Mouse (Mus musculus): ENCODE measurements at regions not wholly inside any gene's neighbourhood (a gene's known extent, or its start where the extent isn't known, plus 50 kb on each side); places are given as distances from the start of the nearest gene placed in this dataset.

DNA sequence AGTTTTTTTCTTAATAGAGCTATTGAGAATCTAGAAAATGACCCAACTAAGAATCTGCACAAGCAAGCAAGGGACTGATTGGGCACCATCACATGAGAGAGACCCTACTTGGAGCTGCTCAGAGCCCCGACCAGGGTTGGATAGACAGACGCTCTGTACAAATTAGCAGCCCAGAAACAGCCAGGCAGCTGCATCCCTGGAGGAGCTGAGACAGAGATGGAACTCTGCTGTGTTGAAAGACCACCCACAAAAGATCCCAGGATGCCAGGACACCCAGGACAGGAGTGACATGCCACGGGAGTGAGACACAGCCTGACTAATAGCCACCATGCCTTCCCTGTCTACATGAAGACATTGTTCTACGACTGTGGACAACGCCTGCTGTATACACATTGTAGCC lies 147.9 kb downstream of the Gm826 start:
- no peak for DNase-seq

DNA sequence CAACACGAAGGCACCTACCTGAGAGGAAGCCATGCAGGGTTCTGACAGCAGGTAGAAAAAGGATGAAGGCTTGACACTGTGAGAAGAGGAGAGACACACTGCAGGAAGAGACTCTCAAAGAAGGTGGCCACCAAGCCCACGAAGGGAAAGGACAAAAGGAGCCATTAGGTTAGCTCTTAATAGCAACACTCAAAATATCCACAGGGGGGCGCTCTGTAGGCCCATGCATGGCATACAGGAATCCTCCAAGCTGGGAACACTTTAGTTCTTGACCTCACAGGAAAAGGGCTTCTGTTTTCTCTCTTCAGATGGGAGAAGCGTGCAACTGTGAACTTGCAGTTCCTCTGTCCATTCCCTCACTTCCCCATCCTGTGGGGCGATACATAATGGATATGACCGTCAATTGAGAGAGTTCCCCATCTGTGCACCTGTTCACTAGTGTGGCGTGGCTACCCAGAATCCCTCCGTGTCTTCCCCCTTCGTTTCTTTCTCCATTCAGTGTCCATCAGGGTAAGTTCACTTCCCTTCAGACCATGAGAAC lies 162.9 kb downstream of the Gm826 start:
- DNase-seq = peak; percentile 47

DNA sequence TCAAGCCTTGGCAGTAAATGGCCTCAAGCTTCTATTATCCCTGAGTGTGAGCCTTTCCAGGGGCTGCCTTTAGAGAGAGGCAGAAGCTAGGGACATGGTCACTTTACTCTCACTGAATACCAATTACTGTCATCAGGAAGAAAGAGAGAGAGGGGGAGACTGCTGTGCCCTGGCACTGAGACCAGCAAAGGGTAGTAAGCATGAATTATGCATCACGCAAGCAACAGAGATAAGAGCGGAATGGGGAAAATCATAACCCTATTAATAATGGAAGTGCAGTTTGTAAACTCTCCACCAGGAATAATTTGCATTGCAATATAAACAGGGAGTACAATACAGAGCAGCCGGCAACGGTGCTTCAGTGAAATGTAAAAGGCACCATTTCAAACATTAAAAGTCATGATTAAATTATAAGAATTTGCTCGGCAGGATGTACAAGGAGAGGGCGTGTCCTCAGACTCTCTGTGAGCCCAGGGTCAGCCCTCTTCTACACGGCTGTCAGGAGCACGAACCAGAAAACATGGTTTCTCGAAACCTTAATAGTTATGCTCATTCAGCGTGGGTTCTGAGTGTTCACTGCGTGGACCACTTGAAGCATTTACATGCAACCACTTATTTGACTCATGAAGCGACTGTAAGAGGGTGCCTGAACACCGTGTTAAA lies 175.2 kb downstream of the Gm826 start:
- DNase-seq = no peak

DNA sequence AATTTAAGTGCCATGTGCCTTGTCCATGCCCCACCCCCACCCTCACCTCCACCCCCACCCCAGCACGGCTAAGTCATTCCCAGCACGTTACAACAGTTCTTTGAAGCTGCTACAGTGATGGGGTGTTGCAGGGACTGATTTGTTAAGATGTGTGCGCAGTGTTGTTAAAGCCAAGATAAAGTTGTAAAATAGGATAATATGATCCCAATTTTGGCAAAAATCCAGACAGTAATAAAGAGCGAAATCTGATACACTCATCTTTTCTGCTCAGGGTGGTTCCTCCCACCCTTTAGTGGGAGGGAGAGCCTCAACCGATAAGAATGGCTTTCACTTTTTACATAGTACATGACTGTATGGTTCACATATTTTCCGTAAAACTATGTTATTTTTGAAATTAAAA lies 180.2 kb downstream of the Gm826 start:
- DNase-seq = no peak

DNA sequence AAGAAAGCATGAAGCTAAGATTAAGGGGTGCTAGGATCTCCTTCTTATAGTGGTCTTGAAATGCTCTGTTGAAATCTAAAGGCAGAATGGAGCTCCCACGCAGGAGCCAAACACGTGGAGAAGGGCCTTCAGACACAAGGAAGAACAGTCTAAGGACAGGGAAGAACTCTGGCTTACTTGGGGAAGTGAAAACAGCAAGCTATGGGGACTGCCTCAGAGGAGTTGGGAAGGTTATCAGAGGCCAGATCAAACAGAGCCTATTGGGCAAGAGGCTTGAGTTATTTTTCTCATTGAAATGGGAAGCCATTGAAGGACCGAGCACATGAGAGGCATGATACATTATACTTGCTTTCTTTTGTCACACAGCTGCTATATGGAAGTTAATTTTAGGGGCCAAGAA lies 181.9 kb downstream of the Gm826 start:
- DNase-seq = no peak

DNA sequence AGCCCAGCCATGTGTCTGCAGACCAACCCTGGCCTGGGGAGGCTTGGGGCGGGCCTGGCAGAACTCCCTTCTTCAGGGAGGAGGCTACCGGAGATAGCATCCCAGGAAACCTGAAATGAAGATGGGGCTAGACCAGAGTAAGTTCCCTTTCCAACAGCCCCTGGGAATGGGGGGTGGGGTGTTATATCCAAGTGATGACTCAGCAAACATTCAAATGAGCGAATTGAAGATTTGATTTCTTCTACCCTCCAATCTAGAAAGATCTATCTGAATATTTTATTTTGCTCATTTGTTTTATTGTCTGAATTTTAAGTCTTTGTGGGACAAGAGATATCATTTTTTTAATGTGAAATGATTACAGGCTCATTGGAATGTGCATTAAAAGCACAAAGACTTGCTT lies 185.0 kb downstream of the Gm826 start:
- DNase-seq = no peak

DNA sequence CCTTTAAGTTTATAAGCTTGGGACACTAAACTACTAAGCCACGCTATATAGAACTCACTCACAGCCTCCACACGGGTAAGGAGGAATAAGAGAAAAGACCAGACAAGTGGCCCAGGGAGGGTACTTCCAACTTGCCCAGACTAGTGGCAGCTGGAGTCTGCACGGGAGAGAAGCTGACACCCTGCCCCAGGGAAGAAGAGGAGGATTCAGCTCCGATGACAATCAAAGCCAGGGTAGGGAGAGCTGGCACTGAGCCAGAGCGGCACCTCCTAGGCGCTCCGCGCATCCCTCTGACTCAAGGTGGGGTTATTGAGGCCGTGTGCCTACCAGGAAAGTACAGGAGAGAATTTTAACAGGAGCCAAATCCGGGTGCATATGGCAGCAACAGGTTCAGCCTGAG lies 185.4 kb downstream of the Gm826 start:
- no peak for DNase-seq

DNA sequence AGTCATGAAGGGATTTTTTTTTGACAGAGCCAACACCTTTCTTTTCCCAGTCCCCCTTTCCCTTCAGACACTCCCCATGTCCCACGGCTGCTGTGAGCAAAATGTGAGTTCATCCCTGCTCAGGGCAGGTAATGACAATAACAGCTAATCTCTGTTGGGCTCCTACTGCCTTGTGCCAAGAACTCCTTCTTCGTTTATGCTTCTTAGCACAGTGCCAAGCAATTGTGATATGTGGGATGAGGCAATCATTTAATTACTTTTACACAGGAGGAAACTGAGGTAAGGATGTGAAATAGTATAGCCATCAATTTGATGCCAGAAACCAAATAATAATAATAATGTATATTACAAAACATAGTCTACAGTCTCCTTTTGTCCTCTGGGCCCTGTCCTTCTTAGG lies 185.9 kb downstream of the Gm826 start:
- DNase-seq = no peak

DNA sequence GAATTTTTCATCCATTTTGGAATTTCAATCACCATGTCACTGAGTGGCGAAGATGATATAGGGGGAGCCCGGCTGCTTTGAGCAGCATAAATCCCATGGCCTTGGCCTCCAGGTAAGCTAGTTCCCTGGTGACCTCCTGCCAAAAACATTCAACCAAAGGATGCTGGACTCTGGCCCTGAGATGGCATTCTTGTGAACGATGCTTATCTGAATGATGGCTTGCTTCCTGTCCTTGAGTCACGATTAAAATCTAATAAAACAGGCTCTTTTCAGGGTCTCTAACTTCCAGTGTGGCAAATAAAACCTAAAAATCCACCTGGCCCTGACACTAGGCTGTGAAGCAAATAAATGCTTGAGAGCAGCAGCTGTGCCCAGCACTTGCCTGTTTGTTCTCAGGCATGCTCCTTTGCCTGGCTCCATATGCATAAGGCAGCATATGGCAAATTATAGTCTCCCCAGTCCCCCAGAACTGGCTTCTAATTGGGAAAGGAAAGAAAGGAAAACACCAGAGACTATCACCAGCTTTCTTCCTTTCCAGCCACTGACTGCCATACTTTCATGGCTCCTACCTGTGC lies 193.7 kb downstream of the Gm826 start:
- peak; percentile 28 for DNase-seq

DNA sequence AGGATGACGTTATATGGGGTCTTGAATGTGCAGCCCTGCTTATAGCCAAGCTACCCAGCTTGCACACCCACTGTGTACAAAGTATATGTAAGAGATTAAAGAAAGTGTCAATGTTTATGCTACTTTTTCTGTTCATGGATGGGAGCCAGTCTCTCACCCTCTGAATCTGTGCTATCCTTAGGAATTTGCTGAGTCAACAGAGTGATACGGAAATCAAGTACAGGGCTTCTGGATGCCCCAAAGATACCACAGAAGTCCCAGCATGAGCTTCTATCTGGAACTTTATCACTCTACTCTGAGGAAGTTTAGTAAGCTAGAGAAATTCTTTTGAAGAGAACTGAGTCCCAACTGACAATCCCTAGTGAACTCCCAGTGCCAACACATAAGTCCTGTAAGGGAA lies 195.9 kb downstream of the Gm826 start:
- DNase-seq = no peak

DNA sequence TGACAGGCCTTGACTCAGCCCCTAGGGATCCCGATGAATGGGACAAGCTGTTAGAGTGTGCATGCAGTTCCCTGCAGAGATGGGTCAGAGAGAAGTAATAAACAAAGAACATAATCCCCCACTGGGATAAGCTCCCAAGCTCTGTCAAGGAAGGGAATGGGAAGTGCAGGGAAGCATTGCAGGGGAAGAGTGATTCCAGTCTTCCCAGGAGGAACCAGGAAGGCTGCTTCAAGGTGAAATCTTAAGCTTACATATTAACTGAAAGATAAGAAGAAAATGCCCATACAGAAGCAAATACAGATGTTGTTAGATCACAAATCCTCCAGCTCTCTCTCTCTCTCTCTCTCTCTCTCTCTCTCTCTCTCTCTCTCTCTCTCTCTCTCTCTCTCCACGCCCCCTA lies 202.2 kb downstream of the Gm826 start:
- DNase-seq = no peak

DNA sequence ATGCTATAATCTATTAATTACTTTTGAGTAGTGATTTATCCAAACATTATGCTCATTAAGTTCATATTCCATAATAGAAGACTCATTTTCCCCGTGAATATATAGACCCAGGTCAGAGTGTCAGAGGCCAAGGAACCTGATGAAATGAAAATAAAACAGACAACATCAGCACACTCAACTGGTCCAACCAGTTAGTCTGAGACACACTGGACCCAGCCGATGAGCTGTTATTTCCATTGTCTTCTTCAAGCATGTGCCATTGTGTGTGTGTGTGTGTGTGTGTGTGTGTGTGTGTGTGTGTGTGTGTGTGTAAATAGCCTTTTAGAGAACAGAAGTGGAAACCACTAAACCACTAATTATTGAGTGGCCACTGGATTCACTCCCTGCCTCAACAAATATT lies 202.6 kb downstream of the Gm826 start:
- no peak for DNase-seq

DNA sequence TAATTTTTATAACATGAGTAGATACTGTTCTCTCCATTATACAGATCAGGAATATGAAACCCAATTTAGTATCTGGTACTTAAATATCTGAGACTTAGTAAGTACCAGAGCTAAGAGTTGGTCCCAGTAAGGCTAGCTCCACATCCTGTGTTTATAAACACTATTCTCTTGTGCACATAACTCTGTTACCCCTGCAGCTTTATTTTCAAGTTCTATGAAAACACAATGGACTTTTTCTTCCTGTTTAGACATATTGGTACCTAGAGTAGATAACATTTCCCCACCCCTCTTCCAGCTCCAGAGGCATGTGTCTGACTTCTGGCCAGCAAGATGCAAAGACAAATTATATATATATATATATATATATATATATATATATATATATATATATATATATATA lies 216.8 kb downstream of the Gm826 start:
- DNase-seq = no peak

DNA sequence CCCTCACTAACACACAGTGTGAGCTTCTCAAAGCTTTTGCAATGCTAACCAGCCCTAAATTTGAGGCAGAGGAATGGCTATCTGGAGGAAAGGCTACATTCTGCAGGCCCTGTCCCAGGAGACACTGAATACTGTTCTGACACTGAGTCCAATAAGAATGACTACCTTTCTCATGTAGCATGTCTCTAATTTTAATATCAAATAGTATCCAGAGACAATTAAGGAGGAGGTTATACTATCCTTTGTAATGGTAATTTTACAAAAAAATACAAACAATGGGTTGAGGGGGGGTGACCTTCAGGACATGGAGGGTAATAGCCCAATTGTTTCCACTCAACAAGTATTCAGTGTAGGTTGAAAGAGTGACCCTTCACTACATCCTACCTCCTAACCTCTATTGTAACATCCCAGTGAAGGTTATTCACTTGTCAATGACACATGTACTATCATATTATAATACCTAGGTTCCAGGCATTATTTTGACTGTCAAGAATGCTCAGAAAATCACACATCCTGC lies 222.7 kb downstream of the Gm826 start:
- DNase-seq = no peak

DNA sequence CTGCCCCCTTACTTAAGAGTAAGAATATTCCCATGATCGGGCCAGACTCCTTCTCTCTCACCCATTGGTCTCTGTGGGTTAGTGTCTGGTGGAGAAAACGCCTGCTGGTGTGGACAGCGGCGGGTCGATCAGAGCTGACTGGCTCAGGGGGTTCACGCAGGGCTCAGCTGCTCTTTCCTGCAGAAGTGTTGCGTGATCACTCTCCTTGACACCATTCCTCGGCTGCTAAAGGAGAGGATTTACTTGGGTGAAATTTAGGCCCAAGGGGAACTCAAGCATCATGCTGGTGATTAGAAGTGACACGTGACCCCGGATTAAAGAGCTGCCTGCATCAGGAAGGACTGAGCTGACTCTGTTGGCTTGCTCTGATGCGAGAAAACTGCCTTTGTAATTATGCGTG lies 240.9 kb downstream of the Gm826 start:
- DNase-seq = no peak

DNA sequence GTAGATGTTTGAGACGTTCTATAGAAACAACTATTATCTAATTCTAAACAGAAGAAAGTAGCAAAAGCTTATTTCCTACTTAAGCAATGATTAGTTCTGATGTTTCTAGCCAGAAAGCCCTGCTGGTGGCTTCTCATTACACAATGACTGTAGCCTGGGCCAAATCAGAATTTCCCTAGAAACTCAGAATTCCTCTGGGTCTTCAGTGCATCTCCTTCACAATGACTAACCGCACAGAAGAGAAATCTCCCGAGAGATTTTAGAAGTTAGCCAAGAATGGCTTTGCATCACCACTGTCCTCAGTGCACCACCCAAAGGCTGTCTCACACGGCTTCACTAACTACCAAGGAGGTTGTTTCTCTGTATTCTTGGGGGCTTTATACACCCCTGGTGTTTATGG lies 248.0 kb downstream of the Gm826 start:
- DNase-seq = peak; percentile 24

DNA sequence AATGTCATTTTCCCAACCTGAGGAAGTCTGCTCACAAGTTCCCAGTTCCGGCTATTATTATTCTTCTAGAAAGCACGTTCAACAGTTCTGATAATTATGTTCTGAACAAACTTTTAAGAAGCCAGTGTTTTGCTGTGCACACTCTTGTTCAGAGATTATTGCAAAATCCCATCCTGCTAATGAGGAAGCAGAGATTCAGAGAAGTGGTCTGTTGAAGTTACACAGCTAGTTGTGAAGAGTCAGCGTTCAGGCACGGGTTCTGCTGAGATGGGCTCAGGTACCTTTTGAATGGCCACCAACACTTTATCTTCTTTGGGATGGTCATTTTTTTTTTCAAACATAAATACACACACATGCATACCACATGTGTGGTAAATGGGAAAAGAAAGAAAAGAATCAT lies 250.3 kb downstream of the Gm826 start:
- DNase-seq = no peak

DNA sequence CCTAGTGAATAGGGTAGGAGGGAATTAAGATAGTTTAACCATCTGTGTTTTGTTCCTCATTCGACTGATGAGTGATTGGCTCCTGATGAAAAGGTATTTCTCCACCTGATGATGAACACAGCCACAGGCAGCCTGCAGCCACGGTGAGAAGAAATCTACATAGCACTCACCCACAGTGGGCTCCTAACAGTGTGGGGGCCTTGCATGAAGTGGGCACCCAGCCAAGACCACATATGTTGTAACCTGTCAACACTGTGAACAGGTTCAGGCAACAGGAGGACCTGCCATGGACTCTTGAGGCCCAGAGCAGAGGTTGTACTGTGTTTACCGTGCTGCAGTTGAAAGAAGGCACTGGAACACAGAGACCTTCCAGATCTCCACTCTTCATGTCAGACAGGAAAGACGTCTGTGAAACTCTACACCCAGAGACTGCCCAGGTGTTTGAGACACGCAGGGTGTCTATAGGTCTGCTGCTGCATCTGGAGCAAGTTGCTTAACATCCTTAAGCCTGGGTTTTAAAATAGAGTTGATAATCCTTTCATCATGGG lies 251.8 kb downstream of the Gm826 start:
- no peak for DNase-seq

DNA sequence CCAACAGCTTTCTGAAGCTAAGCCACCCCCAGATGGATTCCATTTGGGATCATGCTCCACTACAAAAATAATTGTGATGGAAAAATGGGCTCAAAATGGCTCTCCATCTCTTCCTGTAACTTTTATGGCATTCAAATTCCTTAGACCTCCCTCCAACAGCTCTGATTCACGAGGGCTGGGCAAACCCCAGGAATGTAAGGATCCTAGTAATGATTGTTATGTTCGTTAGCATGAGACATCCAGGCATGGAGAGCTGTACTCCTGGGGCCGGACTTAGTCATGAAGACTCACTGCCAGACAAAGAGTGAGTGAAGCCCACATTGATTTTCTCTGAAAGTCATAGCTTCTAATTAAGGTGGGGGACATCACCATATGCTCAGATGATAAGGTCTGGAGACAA lies 258.3 kb downstream of the Gm826 start:
- no peak for DNase-seq

DNA sequence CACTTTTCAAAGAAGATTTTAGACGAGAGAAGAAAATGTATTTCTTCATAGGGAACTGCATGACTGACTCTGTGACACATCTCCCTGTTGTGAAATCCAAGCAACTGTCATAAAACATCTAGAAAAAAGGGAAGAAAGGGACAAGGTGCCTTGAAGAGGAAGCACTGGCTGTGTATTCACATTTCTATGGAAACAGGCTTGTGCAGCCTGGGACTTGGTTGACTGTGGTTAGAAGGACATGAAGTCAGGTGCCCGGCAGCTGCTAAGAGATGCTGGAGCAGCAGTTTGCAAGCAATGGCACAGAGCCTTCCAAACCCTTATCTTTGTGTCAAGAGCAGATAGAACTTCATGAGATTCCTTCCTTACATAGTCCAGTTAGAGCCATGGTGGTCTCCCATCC lies 263.5 kb downstream of the Gm826 start:
- DNase-seq = no peak

DNA sequence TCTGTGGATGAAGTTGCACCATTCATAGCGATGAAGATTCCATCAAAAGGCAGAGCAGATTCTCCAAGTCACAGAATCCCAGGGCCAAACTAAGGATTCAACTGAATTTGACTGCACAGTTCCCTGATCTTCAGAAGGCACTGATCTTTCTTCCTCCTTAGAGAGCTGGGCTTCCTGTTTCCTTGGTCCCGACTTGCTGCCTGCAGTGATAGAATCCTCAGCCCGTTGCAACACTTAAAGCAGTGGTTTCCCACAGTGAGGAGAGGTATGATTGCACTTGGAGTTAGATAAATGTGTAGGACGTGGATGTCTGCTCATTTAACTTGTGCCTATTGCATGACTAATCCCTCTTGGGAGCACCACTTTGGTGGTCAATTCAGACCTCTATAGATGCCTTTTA lies 265.2 kb downstream of the Gm826 start:
- no peak for DNase-seq

DNA sequence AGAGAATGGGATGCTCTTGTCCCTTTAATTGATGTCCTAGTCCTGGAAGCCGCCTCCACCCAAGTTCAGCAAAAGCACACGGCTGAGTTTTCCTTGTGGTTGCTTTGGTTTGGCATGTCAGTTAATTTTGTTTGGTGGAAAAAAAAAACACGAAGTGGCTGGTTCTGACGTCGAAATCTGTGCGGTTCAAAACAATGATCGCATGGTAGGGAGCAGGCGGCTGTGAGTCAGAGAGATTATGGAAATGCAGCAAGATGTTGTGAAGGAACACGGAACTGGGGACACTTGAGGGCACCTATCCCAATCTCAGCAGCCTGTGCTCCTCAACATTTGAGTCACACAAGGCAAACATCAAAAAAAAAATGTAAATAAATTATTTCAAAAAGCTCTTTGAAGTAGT lies 266.1 kb downstream of the Gm826 start:
- no peak for DNase-seq

DNA sequence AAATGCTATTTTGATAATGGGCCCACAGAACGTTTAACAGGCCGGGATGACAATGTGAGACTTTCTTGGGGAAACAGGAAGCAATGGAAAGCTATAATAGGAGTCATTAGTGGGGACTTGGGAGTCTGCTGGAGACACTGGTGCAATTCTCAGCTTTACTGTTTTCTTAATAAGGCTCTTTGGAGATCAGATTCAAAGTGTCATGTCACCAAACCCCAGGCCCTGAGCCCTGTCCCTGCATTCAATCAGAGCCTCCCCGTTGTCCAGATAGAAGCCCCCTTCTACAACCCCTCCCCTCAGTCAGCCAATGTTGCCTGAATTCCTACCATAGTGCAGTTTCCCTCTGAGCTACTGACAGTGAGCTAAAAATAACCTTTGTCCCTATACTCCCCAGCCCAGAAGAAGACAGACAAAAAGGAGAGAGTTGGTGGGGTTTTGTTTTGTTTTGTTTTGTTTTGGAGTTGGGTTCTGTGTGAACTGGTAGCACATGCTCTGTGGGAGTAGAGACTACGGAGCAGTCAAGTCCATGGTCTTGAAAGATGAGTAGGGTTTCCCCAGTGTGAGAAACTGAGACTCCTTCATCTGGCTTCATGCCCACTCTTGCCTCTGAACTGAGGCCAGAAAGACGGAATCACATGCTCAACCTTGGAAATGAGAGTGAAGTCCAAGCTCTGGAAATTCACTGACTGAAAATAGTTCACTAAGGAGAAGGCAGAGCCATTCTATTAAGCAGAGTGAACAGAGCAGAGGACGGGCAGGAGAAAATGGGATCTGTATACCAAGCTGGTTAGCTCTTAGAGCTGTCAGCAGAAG lies 267.3 kb downstream of the Gm826 start:
- peak; percentile 81 for DNase-seq
